Mouse (Mus musculus) lung, adult 2 months (tissue): ENCODE data around the gene Snrpg.

Source experiments
- CTCF ChIP-seq: fragments of 200-500 bp; IDR thresholded peaks from 2 replicates; pipeline ENCODE4 v1.5.1; 2011; ENCODE audit warnings: mild to moderate bottlenecking, low read length, control low read depth; ENCODE audit not compliant: insufficient read depth
- POLR2A ChIP-seq: fragments of 200-500 bp; IDR thresholded peaks from 2 replicates; pipeline ENCODE4 v1.6.1; 2011; ENCODE audit warnings: low read depth, mild to moderate bottlenecking, control low read depth, low read length, borderline replicate concordance; ENCODE audit errors: extremely low read depth

GRCm38 (mm10) chr6:86393187-86393586 is 22.1 kb downstream of the Snrpg start:
- TF ChIP-seq CTCF (no peak), POLR2A (no peak)
